Mouse (Mus musculus) embryonic facial prominence, embryonic 12.5 days (tissue): ENCODE data around the gene Nap1l2. TPM values are rescaled to one million over a fixed set of nuclear protein-coding genes. Genes with fewer than 3 reads are reported as not detected.

ENCODE experiments used
- polyA plus RNA-seq: library from polyadenylated mRNA; unstranded; fragments of >200 nt; fragmentation: Nextera tagmentation; extraction: Ambion mirVana; gene quantifications from 2 replicates; pipeline ENCODE4 v1.2.1, GENCODE M21; 2016

The Nap1l2 gene
- polyA plus RNA-seq, 1 experiment from 2014 or later = 8.4 TPM

Other genes with a start within 250 kb of the Nap1l2 start
- not detected in 2 replicates for gene Cdx4, start 134.8 kb upstream of the Nap1l2 start, polyA plus RNA-seq
- 4.3 and 5.2 TPM in 2 replicates for gene Chic1, start 169.8 kb upstream of the Nap1l2 start, polyA plus RNA-seq
- gene Tsx, start 227.8 kb upstream of the Nap1l2 start, polyA plus RNA-seq = 0.67 TPM in 1 of 2 replicates, not detected in the other
- gene Gm26992, start 235.4 kb upstream of the Nap1l2 start, polyA plus RNA-seq = not detected in 2 replicates